Mouse (Mus musculus): ENCODE results near the gene Actc1. TPM values are rescaled to one million over a fixed set of nuclear protein-coding genes. Genes with fewer than 3 reads are reported as not detected.

Actc1 gene
- total RNA-seq, 2 experiments from 2014 or later: not detected

DNA sequence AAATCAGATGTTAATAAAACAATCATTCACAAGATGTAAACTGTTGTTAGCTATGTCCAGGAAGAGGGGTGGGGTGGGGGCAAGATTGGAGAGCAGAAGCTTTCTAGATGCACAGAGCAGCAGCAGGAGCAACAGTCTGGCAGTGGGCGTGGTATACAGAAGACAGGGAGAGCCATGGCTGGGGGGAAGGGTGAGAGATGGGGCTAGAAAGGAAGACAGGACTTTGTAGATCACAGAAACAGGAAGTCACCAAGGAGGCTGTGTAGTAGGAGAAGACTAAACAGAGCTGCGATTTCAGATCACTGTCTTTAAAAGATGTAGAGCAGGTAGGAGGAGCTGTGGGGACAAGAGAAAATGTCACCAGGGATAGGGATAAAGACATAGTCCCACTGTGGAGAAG lies 21.1 kb downstream of the Actc1 start:
- peak in 1 of 2 experiments; percentile 17 for DNase-seq (ENCODE audit: low spot score in 2 of 2)
- no peak for TF ChIP-seq CTCF (conservative IDR thresholded peaks at IDR 0.05)

DNA sequence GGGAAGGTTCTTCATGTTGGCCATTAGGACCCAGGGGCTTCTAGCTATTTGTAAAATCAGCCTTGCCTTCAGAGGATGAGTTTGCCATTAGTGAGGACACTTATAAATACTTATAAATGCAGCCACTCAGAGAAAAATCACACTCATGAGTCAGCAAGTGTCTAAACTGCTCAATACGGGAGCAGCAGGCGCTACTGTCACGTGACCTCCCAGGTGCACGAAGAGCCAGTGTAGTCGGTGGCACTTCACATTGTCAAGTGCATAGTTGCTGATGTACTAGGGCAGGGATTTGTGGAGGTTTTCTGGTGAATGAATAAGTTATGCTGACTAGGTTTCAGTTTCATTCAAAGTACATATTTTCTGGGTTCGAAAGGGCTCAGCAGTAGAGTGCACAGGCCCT lies 30.0 kb downstream of the Actc1 start:
- H3K4me3 ChIP-seq: no peak overlapping the region
- no peak for TF ChIP-seq CTCF (conservative IDR thresholded peaks at IDR 0.05)
- H3K27ac ChIP-seq: no peak overlapping the region
- no peak for DNase-seq (ENCODE audit: low spot score in 2 of 2)

More for the DNA sequence above, 21.1 kb downstream of the Actc1 start:
- H3K4me3 ChIP-seq: no peak overlapping the region
- no peak overlapping the region for H3K27ac ChIP-seq

DNA sequence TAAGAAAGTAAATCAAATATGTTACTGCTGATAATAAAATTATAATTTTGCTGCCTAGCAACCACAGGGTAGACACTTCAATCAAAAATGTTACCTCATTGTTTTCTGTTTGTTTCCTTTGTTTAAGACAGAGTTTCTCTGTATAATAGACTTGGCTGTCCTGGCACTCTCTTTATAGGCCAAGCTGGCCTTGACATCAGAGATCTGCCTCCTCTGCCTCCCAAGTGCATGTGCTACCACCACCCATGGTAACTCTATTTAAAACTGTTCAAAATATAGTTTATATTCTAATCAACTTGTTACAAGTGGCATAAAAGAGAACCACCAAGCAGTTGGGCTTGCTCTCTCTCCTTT lies 33.2 kb downstream of the Actc1 start:
- no peak overlapping the region for H3K27ac ChIP-seq
- no peak overlapping the region for H3K4me3 ChIP-seq
- no peak for DNase-seq (ENCODE audit: low spot score in 2 of 2)
- TF ChIP-seq CTCF (conservative IDR thresholded peaks at IDR 0.05): no peak

DNA sequence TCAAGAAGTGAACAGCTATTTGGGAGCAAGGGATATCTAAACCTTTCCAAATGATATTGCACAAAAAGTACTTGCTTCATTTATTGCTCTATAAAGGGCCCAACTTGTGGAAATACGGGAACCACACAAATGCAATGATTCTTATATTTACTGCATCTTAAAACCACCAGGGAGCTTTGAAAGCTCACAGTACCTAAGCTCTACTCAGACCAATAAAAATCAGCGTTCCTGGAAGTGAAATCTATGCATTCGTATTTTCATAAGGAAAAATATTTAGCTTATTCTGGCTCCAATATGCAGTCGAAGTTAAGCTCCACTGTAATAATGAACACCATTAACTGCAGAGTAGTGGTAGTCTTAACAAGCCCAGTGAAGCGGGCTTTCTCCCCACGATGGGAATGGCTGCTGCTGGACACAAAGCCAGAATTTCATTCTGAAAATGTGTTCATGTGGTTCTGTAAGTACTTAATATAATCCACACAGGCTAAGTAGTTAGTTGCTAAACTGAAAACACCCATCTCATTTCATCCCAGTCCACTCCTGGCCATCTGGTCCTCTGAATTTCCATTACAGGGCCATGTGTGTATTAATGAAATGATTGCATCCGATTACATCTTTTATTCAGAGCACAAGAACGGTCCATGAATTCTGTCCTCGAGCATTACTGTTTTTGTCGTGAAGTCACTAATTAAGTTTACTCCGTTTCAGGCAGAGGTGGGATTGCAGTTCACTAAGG lies 33.7 kb downstream of the Actc1 start:
- no peak for TF ChIP-seq CTCF (conservative IDR thresholded peaks at IDR 0.05)
- Histone ChIP-seq H3K4me3 (no peak overlapping the region), H3K27ac (no peak overlapping the region)
- DNase-seq (ENCODE audit: low spot score in 2 of 2): no peak

DNA sequence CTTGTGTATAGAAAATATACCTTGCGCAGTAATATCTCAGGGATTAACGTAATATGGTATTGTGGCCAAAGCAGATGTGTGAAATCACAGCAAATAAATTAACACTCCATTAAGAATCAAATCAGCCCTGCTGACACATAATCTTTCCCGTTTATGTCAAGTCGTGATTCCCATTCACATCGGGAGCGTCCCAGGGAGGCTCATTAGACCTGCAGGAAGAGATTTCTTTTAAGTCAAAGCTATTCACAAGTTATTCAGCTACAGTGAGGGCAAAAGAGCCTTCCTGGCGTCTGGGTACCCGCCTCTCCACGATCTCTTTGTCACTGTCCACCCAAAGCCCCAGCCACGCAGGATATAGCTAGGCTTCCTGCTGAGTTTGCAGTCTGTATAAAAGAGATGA lies 35.2 kb downstream of the Actc1 start:
- no peak for DNase-seq (ENCODE audit: low spot score in 2 of 2)
- TF ChIP-seq CTCF (conservative IDR thresholded peaks at IDR 0.05): no peak
- H3K4me3 ChIP-seq: no peak overlapping the region
- no peak overlapping the region for H3K27ac ChIP-seq

DNA sequence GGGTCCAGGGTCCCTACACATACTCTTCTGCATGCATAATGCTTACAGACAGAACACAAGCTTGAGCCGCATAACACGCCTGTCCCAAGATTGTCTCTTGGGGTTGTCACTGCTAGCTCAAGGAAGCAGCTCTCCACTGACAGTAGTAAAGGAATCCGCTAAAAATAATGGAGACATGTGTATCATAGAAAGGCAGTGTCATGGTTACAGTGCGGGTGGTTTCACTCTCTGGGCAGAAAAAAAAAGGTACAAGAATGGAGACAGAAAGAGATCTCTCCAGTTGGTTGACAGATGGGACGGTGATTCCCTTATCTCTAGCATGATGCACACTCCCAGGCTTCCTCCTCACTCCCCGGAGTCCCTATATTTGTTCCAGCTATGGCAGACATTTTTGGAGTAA lies 38.5 kb downstream of the Actc1 start:
- no peak for TF ChIP-seq CTCF (conservative IDR thresholded peaks at IDR 0.05)
- no peak for DNase-seq (ENCODE audit: low spot score in 2 of 2)
- no peak overlapping the region for H3K27ac ChIP-seq
- no peak overlapping the region for H3K4me3 ChIP-seq

DNA sequence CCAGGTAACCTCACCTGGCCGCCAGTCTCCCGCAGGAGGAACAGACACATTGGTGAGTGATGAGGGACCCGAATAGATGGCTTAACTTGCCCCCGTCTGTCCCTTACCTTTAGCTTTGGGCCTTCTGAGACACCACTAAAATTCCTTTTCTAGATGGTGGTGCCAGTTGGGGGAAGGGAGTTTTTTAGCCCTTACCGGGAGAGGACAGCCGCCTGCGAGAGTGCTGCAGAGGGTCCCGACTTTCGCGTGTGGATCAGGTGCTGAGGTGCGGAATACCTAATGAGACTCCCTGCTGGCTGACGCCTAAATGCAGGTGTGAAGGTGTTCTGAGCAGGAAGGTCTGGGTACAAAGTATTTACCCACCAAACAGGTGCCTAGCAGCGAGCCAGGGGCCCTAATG lies 39.5 kb downstream of the Actc1 start:
- no peak for TF ChIP-seq CTCF (conservative IDR thresholded peaks at IDR 0.05)
- H3K27ac ChIP-seq: peak overlapping the region; percentile 53; the same call in 1 of the 2 replicates
- H3K4me3 ChIP-seq: peak overlapping the region; percentile 55
- no peak for DNase-seq (ENCODE audit: low spot score in 2 of 2)

DNA sequence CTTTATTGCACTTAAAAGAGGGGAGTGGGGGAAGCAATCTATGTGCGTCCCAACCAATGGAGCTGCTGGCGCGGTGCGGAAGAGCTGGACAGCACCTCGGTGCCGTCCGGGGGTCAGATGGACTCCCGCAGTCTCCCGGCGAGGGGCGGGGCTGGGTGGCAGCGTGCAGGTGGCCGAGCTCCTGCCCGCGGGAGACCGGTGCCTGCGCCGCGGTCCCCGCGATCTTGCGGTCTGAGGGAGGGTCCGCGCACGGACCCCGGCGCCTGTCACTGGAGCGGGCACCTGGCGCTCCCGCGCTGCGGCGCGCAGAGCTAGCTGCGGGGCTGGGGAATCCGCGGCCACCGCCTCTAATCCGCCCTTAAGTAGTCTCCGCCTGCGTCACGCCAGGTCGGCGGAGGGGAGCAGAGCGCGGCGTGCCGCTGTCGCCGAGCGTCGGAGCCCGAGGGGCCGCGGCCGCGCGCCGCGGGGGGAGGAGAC lies 40.0 kb downstream of the Actc1 start, which contains the start of gene Gjd2:
Gjd2 (minus strand) TSS at position 325 of the 477 bp plus-strand sequence.
- H3K27ac ChIP-seq: peak within 1 kb of the TSS; percentile 53; the same call in 1 of the 2 replicates
- TF ChIP-seq CTCF (conservative IDR thresholded peaks at IDR 0.05): no peak
- H3K4me3 ChIP-seq: peak within 1 kb of the TSS; percentile 55
- peak in 1 of 2 experiments; percentile 9 for DNase-seq (ENCODE audit: low spot score in 2 of 2)

DNA sequence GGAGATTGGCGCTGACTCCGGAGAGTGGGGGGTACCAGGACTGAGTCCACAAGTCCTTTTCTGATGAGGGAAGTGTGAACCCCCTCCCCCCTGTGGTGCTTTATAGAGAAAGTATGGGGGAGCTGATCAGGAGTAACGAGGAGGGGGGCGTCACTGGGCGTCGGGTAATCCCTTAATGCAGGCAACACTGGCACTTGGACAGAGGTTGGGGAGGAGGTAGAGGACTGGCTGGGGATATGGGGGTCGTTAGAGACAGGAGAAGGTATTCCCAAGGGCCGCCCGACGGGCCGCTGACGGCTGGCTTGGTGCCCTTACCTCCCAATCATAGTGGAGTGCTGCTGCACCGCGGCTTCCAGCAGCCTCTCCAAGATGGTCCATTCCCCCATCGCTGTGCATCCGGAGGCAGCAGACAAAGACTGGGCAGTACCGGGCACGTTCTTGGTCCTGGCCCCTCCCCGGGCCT lies 40.6 kb downstream of the Actc1 start:
- Histone ChIP-seq H3K27ac (peak overlapping the region; percentile 53; the same call in 1 of the 2 replicates), H3K4me3 (peak overlapping the region; percentile 55)
- DNase-seq (ENCODE audit: low spot score in 2 of 2): no peak
- TF ChIP-seq CTCF (conservative IDR thresholded peaks at IDR 0.05): no peak

DNA sequence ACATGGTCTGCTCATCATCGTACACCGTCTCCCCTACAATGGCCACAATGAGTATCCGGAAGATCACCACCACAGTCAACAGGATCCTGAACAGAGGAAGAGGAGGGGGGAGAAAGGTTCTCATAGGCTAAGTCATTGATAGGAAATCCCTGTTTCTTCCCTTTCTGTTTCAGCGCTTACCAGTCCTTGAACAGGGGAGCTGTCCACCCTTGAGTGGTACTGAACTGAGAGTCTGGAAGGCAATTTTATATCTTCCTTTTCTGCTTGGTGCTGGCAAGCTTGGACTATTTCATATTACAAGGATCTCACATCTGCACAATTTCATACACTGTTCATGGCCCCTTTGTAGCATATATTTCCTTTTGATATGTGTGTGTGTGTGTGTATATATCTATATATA lies 41.5 kb downstream of the Actc1 start:
- DNase-seq (ENCODE audit: low spot score in 2 of 2): no peak
- no peak overlapping the region for H3K4me3 ChIP-seq
- no peak overlapping the region for H3K27ac ChIP-seq
- no peak for TF ChIP-seq CTCF (conservative IDR thresholded peaks at IDR 0.05)

DNA sequence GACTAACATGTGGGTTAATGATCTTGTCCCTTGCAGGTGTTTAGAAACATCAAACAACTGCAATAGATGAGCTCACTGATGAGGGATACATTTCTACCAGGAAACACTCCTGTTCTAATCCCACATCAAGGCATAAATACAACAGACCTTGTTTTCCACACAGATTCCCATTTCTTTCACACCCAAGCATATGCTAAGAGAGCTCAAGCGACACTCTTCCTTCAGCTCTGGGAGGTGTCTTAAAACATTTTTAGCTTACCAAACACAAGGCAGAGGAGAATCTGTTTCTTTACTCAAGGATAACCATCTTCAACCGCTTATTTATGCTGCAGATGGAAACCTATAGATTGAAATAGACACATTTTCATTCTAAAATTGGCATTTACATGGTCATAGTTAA lies 45.0 kb downstream of the Actc1 start:
- no peak for TF ChIP-seq CTCF (conservative IDR thresholded peaks at IDR 0.05)
- DNase-seq (ENCODE audit: low spot score in 2 of 2): no peak
- Histone ChIP-seq H3K4me3 (no peak overlapping the region), H3K27ac (no peak overlapping the region)

DNA sequence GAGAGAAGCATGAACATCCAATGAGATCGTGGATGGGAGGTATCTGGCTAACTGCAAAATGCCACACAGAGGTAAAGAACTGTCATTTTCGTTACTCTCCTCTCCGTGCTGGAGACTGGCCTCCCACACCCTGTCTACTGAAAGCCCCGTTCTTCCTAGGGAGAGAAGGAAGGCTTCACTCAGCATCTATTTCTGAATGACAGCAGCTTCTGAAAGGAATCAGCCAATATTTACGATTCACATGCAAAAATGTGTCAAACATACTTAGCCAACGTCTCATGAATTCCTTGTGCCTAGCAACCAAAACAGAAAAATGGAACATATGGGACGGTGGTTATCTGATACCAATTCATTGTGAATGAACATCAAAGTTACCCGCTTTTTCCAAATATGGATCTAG lies 55.9 kb downstream of the Actc1 start:
- no peak for TF ChIP-seq CTCF (conservative IDR thresholded peaks at IDR 0.05)
- Histone ChIP-seq H3K27ac (no peak overlapping the region), H3K4me3 (no peak overlapping the region)
- peak in 1 of 2 experiments; percentile 34 for DNase-seq (ENCODE audit: low spot score in 2 of 2)

Other genes starting within 250 kb of the Actc1 start
- gene Scg5, start 224.4 kb downstream of the Actc1 start, total RNA-seq (2021): 100 to 1,000 TPM; 378 to 402 TPM
- 1 to 10 TPM; 2.0 to 2.1 TPM for gene Arhgap11a, start 204.9 kb downstream of the Actc1 start, total RNA-seq (2021)
- 1 to 10 TPM; 4.8 to 5.5 TPM for gene Gjd2, start 39.9 kb downstream of the Actc1 start, total RNA-seq (2021)
- 10 to 100 TPM; 28.6 to 29.5 TPM for gene Aqr, start 133.5 kb upstream of the Actc1 start, total RNA-seq (2021)
- gene Zfp770, start 147.9 kb upstream of the Actc1 start, total RNA-seq (2021): 10 to 100 TPM; 20.3 to 21.2 TPM

Data from layer of hippocampus, adult 2 months (tissue).